Mouse (Mus musculus): Measurements from ENCODE around the gene Upf1. TPM values are rescaled to one million over a fixed set of nuclear protein-coding genes. Genes with fewer than 3 reads are reported as not detected.
A peak's percentile ranks its signal among the peaks of the same experiment; 100 is the strongest.

Gene Upf1
- polyA plus RNA-seq, 1 experiment from 2014 or later = 18.1 TPM

- peaks cover 19% of the 10 kb centered on the region; the same call in 1 of the 2 replicates for H3K27me3 ChIP-seq (ENCODE audit: control insufficient read depth, insufficient read depth, low read length)
- H3K4me1 ChIP-seq (ENCODE audit: control insufficient read depth in 2 of 2, insufficient read depth in 2 of 2, low read length in 2 of 2) = no peaks in the 10 kb centered on the region
- no peaks in the 10 kb centered on the region for H3K9me3 ChIP-seq (ENCODE audit: control insufficient read depth, low read length)
- H3K4me2 ChIP-seq (ENCODE audit: low read length) = no peak overlapping the region
- no peak overlapping the region for H3K9ac ChIP-seq (ENCODE audit: low read length)
- H3K4me3 ChIP-seq (ENCODE audit: control insufficient read depth in 1 of 2, insufficient read depth in 1 of 2, low read depth in 1 of 2, low read length in 2 of 2) = no peak overlapping the region
- H3K36me3 ChIP-seq (ENCODE audit: control insufficient read depth, insufficient read depth, low read length) = peaks cover 28% of the 10 kb centered on the region
- H3K27ac ChIP-seq (replicated peaks in 1 of 2; ENCODE audit: control insufficient read depth in 1 of 2, insufficient read depth in 1 of 2, low read depth in 2 of 2, low read length in 2 of 2) = no peak overlapping the region
- 28% methylated on average over 3 of the region's 3 CpGs for WGBS
- ATAC-seq (ENCODE audit: insufficient number of reproducible peaks, insufficient read depth, low FRiP score, low read depth) = no peak
Measured at GRCm38 (mm10) chr8:70383287-70383686, 30.2 kb upstream of the Upf1 start.

- Histone ChIP-seq H3K4me1 (ENCODE audit: control insufficient read depth in 2 of 2, insufficient read depth in 2 of 2, low read length in 2 of 2) (peaks cover under 1 to 13% of the 10 kb centered on the region in 2 experiments; a peak in 3 of 4 replicates), H3K36me3 (ENCODE audit: control insufficient read depth, insufficient read depth, low read length) (peaks cover 3% of the 10 kb centered on the region; the same call in 1 of the 2 replicates), H3K9me3 (ENCODE audit: control insufficient read depth, low read length) (no peaks in the 10 kb centered on the region), H3K9ac (ENCODE audit: low read length) (no peak overlapping the region), H3K4me2 (ENCODE audit: low read length) (no peak overlapping the region), H3K27ac (replicated peaks in 1 of 2; ENCODE audit: control insufficient read depth in 1 of 2, insufficient read depth in 1 of 2, low read depth in 2 of 2, low read length in 2 of 2) (no peak overlapping the region), H3K4me3 (ENCODE audit: control insufficient read depth in 1 of 2, insufficient read depth in 1 of 2, low read depth in 1 of 2, low read length in 2 of 2) (no peak overlapping the region), H3K27me3 (ENCODE audit: control insufficient read depth, insufficient read depth, low read length) (peaks cover 52% of the 10 kb centered on the region)
- 69% methylated on average over 12 of the region's 12 CpGs for WGBS
- ATAC-seq (ENCODE audit: insufficient number of reproducible peaks, insufficient read depth, low FRiP score, low read depth) = no peak
Measured at GRCm38 (mm10) chr8:70380069-70380468, 27.0 kb upstream of the Upf1 start.

GRCm38 (mm10) chr8:70377049-70377448 lies 24.0 kb upstream of the Upf1 start:
- Histone ChIP-seq H3K9me3 (ENCODE audit: control insufficient read depth, low read length) (0 out of 2 replicates have a peak, but pooled peaks cover 2% of the 10 kb centered on the region), H3K27me3 (ENCODE audit: control insufficient read depth, insufficient read depth, low read length) (peaks cover 78% of the 10 kb centered on the region), H3K4me3 (ENCODE audit: control insufficient read depth in 1 of 2, insufficient read depth in 1 of 2, low read depth in 1 of 2, low read length in 2 of 2) (no peak overlapping the region), H3K9ac (ENCODE audit: low read length) (no peak overlapping the region), H3K36me3 (ENCODE audit: control insufficient read depth, insufficient read depth, low read length) (no peaks in the 10 kb centered on the region), H3K4me1 (ENCODE audit: control insufficient read depth in 2 of 2, insufficient read depth in 2 of 2, low read length in 2 of 2) (peaks cover 10 to 29% of the 10 kb centered on the region in 2 experiments; a peak in 3 of 4 replicates), H3K4me2 (ENCODE audit: low read length) (no peak overlapping the region), H3K27ac (replicated peaks in 1 of 2; ENCODE audit: control insufficient read depth in 1 of 2, insufficient read depth in 1 of 2, low read depth in 2 of 2, low read length in 2 of 2) (no peak overlapping the region)
- 15% methylated on average over 15 of the region's 15 CpGs for WGBS
- no peak for ATAC-seq (ENCODE audit: insufficient number of reproducible peaks, insufficient read depth, low FRiP score, low read depth)

- H3K36me3 ChIP-seq (ENCODE audit: control insufficient read depth, insufficient read depth, low read length) = no peaks in the 10 kb centered on the region
- WGBS = 9% methylated on average over 37 of the region's 37 CpGs
- H3K27ac ChIP-seq (replicated peaks in 1 of 2; ENCODE audit: control insufficient read depth in 1 of 2, insufficient read depth in 1 of 2, low read depth in 2 of 2, low read length in 2 of 2) = no peak overlapping the region
- peaks cover 12 to 29% of the 10 kb centered on the region in 2 experiments; a peak in 3 of 4 replicates for H3K4me1 ChIP-seq (ENCODE audit: control insufficient read depth in 2 of 2, insufficient read depth in 2 of 2, low read length in 2 of 2)
- no peak overlapping the region for H3K4me3 ChIP-seq (ENCODE audit: control insufficient read depth in 1 of 2, insufficient read depth in 1 of 2, low read depth in 1 of 2, low read length in 2 of 2)
- no peak overlapping the region for H3K9ac ChIP-seq (ENCODE audit: low read length)
- peak overlapping the region; percentile 9; the same call in 1 of the 2 replicates for H3K4me2 ChIP-seq (ENCODE audit: low read length)
- no peak for ATAC-seq (ENCODE audit: insufficient number of reproducible peaks, insufficient read depth, low FRiP score, low read depth)
- 0 out of 2 replicates have a peak, but pooled peaks cover 2% of the 10 kb centered on the region for H3K9me3 ChIP-seq (ENCODE audit: control insufficient read depth, low read length)
- H3K27me3 ChIP-seq (ENCODE audit: control insufficient read depth, insufficient read depth, low read length) = peaks cover 82% of the 10 kb centered on the region
Measured at GRCm38 (mm10) chr8:70376275-70376741, 23.2 kb upstream of the Upf1 start.

- no peak overlapping the region for H3K27ac ChIP-seq (replicated peaks in 1 of 2; ENCODE audit: control insufficient read depth in 1 of 2, insufficient read depth in 1 of 2, low read depth in 2 of 2, low read length in 2 of 2)
- H3K9ac ChIP-seq (ENCODE audit: low read length) = no peak overlapping the region
- H3K4me2 ChIP-seq (ENCODE audit: low read length) = peak overlapping the region; percentile 62
- peaks cover 12 to 29% of the 10 kb centered on the region in 2 experiments; a peak in 3 of 4 replicates for H3K4me1 ChIP-seq (ENCODE audit: control insufficient read depth in 2 of 2, insufficient read depth in 2 of 2, low read length in 2 of 2)
- H3K27me3 ChIP-seq (ENCODE audit: control insufficient read depth, insufficient read depth, low read length) = peaks cover 78% of the 10 kb centered on the region
- WGBS = 7% methylated on average over 35 of the region's 35 CpGs
- no peak for ATAC-seq (ENCODE audit: insufficient number of reproducible peaks, insufficient read depth, low FRiP score, low read depth)
- peak overlapping the region in 1 of 2 experiments; percentile 32; a peak in 2 of 4 replicates for H3K4me3 ChIP-seq (ENCODE audit: control insufficient read depth in 1 of 2, insufficient read depth in 1 of 2, low read depth in 1 of 2, low read length in 2 of 2)
- 0 out of 2 replicates have a peak, but pooled peaks cover 2% of the 10 kb centered on the region for H3K9me3 ChIP-seq (ENCODE audit: control insufficient read depth, low read length)
- H3K36me3 ChIP-seq (ENCODE audit: control insufficient read depth, insufficient read depth, low read length) = no peaks in the 10 kb centered on the region
Measured at GRCm38 (mm10) chr8:70375212-70375859, 22.3 kb upstream of the Upf1 start.

GRCm38 (mm10) chr8:70374318-70374927 lies 21.3 kb upstream of the Upf1 start:
- H3K9ac ChIP-seq (ENCODE audit: low read length) = no peak overlapping the region
- peak; percentile 55 for ATAC-seq (ENCODE audit: insufficient number of reproducible peaks, insufficient read depth, low FRiP score, low read depth)
- H3K36me3 ChIP-seq (ENCODE audit: control insufficient read depth, insufficient read depth, low read length) = no peaks in the 10 kb centered on the region
- H3K4me2 ChIP-seq (ENCODE audit: low read length) = peak overlapping the region; percentile 62
- H3K9me3 ChIP-seq (ENCODE audit: control insufficient read depth, low read length) = 0 out of 2 replicates have a peak, but pooled peaks cover 2% of the 10 kb centered on the region
- peaks cover 75% of the 10 kb centered on the region for H3K27me3 ChIP-seq (ENCODE audit: control insufficient read depth, insufficient read depth, low read length)
- under 1% methylated on average over 48 of the region's 53 CpGs for WGBS
- H3K4me3 ChIP-seq (ENCODE audit: control insufficient read depth in 1 of 2, insufficient read depth in 1 of 2, low read depth in 1 of 2, low read length in 2 of 2) = peak overlapping the region; percentile 20 to 32
- H3K27ac ChIP-seq (replicated peaks in 1 of 2; ENCODE audit: control insufficient read depth in 1 of 2, insufficient read depth in 1 of 2, low read depth in 2 of 2, low read length in 2 of 2) = no peak overlapping the region
- peaks cover 12 to 29% of the 10 kb centered on the region in 2 experiments; a peak in 3 of 4 replicates for H3K4me1 ChIP-seq (ENCODE audit: control insufficient read depth in 2 of 2, insufficient read depth in 2 of 2, low read length in 2 of 2)

GRCm38 (mm10) chr8:70373397-70374317 lies 20.6 kb upstream of the Upf1 start, which contains the start of gene Comp:
TSS of gene Comp (plus strand) at chr8:70373558.
- Histone ChIP-seq H3K4me2 (ENCODE audit: low read length) (peak within 1 kb of the TSS; percentile 62), H3K36me3 (ENCODE audit: control insufficient read depth, insufficient read depth, low read length) (no peaks in the 10 kb centered on the region), H3K27ac (replicated peaks in 1 of 2; ENCODE audit: control insufficient read depth in 1 of 2, insufficient read depth in 1 of 2, low read depth in 2 of 2, low read length in 2 of 2) (peak within 1 kb of the TSS; percentile 42 to 59; a peak in 2 of 4 replicates), H3K4me3 (ENCODE audit: control insufficient read depth in 1 of 2, insufficient read depth in 1 of 2, low read depth in 1 of 2, low read length in 2 of 2) (peak within 1 kb of the TSS; percentile 20 to 32), H3K4me1 (ENCODE audit: control insufficient read depth in 2 of 2, insufficient read depth in 2 of 2, low read length in 2 of 2) (peaks cover 15 to 29% of the 10 kb centered on the region in 2 experiments; a peak in 3 of 4 replicates), H3K9ac (ENCODE audit: low read length) (peak within 1 kb of the TSS; percentile 16; the same call in 1 of the 2 replicates), H3K27me3 (ENCODE audit: control insufficient read depth, insufficient read depth, low read length) (peaks cover 67% of the 10 kb centered on the region), H3K9me3 (ENCODE audit: control insufficient read depth, low read length) (0 out of 2 replicates have a peak, but pooled peaks cover 2% of the 10 kb centered on the region)
- no peak for ATAC-seq (ENCODE audit: insufficient number of reproducible peaks, insufficient read depth, low FRiP score, low read depth)
- WGBS = 5% methylated on average over 47 of the region's 47 CpGs

Data from heart, embryonic 14.5 days (tissue).